Comparison of ENCODE assay signal across 18 mouse cellular contexts in genomic region chr5:135660535-135660934, GRCm38 (mm10). TPM values are rescaled to one million over a fixed set of nuclear protein-coding genes. Genes with fewer than 3 reads are reported as not detected.
DNase-seq lines count a peak whose midpoint lies in the region.
"Had no signal": no experiment of that assay in that cellular context is flagged by ENCODE, and none has a peak within 500 bp of the region (broad histone marks: within the 10 kb centered on the region; RNA-seq: fewer than 3 reads in every experiment).

No protein-coding gene starts in this region.

- no peak overlapping the region for H3K27ac ChIP-seq in midbrain, embryonic 10.5 days (replicated peaks)
- H3K27ac ChIP-seq: embryonic facial prominence, embryonic 10.5 days; forebrain, embryonic 13.5 days; heart, embryonic 13.5 days; hindbrain, embryonic 15.5 days had no signal

- H3K4me1 ChIP-seq in midbrain, embryonic 10.5 days, result no peaks in the 10 kb centered on the region
- H3K4me1 ChIP-seq: embryonic facial prominence, embryonic 10.5 days; forebrain, embryonic 13.5 days; hindbrain, embryonic 15.5 days had no signal

- peak; percentile 48 for DNase-seq in kidney, adult 11 months
- DNase-seq in kidney, postnatal 10 days, result no peak
- DNase-seq in kidney, postnatal 36 days, result peak; percentile 57 to 62
- DNase-seq in kidney, adult 18-20 months, result no peak
- DNase-seq in adipocyte (ENCODE audit: low spot score), result peak; percentile 51
- DNase-seq in midbrain, embryonic 10.5 days (ENCODE audit: low spot score), result no peak
- no peak for DNase-seq in left cerebral cortex, adult 11 months (ENCODE audit: low spot score)
- DNase-seq: adrenal gland, postnatal 10 days; cerebellum, adult 2 months; cerebellum, postnatal 10 days; forebrain, postnatal 0 days; gastrocnemius, postnatal 25 days; heart, postnatal 36 days had no signal

- WGBS in midbrain, embryonic 10.5 days, result 88% methylated on average over 7 of the region's 7 CpGs

- H3K27me3 ChIP-seq in midbrain, embryonic 10.5 days (ENCODE audit: low read depth, poor library complexity, severe bottlenecking), result no peaks in the 10 kb centered on the region
- H3K27me3 ChIP-seq: forebrain, embryonic 13.5 days; heart, embryonic 13.5 days; hindbrain, embryonic 15.5 days had no signal

- H3K4me3 ChIP-seq in midbrain, embryonic 10.5 days, result no peak overlapping the region
- H3K4me3 ChIP-seq: embryonic facial prominence, embryonic 10.5 days; forebrain, embryonic 13.5 days; heart, embryonic 13.5 days; hindbrain, embryonic 15.5 days had no signal

- H3K36me3 ChIP-seq in midbrain, embryonic 10.5 days, result no peaks in the 10 kb centered on the region
- H3K36me3 ChIP-seq: embryonic facial prominence, embryonic 10.5 days; G1E; heart, embryonic 13.5 days; hindbrain, embryonic 15.5 days had no signal

- no peaks in the 10 kb centered on the region for H3K9me3 ChIP-seq in midbrain, embryonic 10.5 days (replicated peaks)
- H3K9me3 ChIP-seq: G1E had no signal

RNA-seq across cellular contexts. Expression of gene Por, which starts 9.3 kb away (rescaled TPM):
- 114 and 145 TPM in 2 replicates for polyA plus RNA-seq in midbrain, embryonic 10.5 days (2016; fragmentation: Nextera tagmentation; extraction: Ambion mirVana)

RNA-seq across cellular contexts. Expression of gene Rhbdd2, which starts 28.1 kb away (rescaled TPM):
- polyA plus RNA-seq in midbrain, embryonic 10.5 days (2016; fragmentation: Nextera tagmentation; extraction: Ambion mirVana), result 61.9 and 65.4 TPM in 2 replicates

Comparison
In these comparisons a context has a peak if more than half of its experiments do, and no peak if none do; other contexts are left out.
1. DNase-seq: peak in kidney, adult 11 months (single experiment), kidney, postnatal 36 days (2 of 2) and adipocyte (single experiment); none in kidney, postnatal 10 days (single experiment), kidney, adult 18-20 months (single experiment), midbrain, embryonic 10.5 days (single experiment) and left cerebral cortex, adult 11 months (single experiment).